Mouse (Mus musculus) hindlimb bud, embryonic 11.5 days (tissue): Measurements from ENCODE around the gene Syngr3.

Experiments
- DNase-seq: peaks from one replicate; pipeline ENCODE4 v3.0.0-alpha.2; 2012; ENCODE audit warnings: low read depth, low spot score; ENCODE audit errors: extremely low spot score

The Syngr3 gene

GRCm38 (mm10) chr17:24646381-24646780, 43.4 kb downstream of the Syngr3 start:
- no peak for DNase-seq

- DNase-seq, result no peak
These were observed 43.8 kb downstream of the Syngr3 start for GRCm38 (mm10) chr17:24645916-24646315.

DNA sequence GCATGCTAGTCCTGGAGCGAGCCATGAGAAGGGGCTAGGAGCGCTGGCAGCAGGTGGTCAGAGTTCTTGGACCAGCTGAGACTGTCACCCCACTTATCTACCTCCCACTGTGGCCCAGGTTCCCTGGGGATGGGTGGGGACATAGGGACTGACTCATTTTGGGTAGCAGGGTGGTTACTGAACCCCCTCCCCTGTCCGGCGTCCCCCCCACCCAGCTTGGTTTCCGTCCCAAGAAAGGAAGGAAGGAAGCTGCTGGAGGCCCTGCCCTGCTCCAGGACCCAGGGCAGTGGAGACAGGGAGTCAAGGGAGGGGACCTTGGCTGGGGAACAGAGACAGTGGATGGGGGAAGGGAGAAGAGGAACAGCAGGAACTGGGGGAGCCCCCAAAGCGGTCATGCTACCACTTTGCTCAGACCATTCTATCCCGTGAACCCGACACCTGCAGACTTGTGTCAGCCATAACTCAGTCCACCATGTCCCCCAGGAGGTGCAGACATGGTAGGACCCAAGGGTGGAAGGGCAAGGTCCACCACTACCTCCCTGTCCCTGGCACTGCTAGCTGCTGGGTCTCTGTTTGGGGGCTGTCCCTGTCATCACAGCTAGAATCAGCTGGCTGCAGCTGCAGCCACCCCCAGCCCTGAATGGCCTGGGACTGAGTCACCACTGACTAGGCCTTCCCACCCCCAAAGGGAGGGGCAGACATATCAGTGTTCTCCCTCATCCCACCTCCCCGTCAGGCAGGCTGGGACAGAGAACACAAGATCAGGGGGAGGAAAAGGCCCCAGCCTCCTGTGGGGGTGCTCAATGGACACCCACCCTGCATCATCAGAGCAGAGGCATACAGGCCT, 44.7 kb downstream of the Syngr3 start:
- DNase-seq, result no peak

DNA sequence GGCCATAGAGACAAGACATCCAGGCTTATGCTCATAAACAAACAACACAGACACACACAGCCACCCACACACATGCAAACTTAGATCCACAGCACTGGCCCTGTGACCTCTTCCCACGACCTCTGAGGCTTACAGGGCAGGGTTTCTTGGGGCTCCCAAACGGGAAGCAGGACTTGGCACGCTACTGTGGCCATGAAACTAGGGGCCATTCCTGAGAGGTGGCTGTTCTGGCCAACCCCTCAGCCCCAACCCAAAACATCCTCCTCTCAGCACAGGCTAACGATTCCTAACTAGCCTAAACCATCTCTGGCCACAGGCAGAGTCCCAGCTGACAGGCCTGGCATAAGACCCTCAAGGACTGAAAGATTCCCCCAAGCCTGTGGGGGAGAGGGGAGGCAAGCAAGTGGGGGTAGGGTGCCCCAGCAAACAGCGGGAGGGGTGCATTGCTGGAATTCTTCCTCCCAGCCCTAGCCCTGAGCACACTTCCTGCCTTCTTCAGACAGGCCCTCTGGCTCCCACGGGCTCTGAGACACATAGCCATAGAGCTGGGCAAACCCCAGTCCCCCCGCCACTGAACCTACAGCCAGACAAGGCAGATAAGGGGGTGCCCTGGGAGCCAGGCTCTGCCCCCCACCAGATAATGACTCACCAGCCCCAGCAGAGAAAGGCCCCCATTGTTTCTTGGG, 45.6 kb downstream of the Syngr3 start:
- DNase-seq, result no peak

DNA sequence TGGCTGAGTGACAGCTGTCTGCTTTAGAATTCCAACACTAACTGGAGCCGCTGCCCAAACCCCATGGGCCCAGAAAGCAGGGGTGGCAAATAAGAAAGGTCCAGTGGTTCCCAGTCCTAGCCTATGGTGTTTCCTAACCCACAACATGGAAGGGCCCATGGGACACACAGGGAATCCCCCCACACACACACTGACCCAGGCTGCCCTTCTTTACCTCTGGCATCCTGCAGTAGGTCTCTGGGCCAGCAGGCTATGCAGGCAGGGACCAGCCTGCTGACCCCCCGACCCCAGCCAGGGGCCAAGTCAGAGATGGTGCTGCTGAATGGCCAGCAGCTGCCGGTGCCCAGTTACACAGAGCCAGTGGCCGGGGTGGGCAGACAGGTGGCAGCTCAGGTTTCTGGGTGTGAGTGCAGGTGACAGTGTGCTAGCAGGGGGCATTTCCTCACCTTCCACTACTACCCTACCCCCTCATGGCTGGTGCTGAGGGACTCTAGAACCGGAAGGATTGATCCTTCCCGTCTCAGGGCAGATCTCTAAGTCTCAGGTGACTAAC, 46.9 kb downstream of the Syngr3 start:
- no peak for DNase-seq

DNA sequence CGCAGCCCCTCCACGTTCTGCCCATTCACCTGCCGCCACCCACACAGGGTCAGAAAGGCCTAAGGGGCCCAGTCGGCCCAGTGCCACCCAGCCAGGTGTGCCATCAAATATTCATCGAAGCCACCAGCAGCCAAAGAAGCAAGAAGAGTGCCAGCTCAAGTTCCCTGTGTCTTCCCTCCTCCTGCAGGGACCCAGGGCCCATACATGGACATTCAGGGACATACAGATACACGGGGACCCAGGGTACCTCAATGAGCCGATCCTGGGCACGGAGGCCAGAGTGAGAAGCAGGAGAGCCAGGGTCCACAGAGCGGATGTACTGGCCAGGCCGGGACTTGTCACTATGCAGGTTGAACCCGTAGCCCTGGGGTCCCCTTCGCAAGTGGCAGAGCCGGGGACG, 47.8 kb downstream of the Syngr3 start:
- no peak for DNase-seq

DNA sequence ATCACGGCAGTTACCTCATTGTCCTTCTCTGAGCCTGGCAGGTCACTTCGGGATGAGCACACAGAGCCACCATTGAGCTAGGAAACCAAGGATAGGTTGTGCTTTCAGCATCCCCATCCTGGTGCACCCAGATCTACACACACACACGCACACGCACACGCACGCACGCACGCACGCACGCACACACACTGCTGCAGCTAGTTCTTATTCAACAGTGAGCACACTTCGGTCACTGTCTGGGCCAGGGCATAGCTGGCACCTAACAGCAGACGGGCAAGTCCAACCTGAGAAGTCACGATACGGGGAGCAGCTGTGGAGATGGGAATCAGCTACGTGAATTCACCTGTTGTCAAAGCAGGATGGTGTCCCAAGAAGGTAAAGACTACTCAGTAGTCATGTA, 49.2 kb downstream of the Syngr3 start:
- DNase-seq, result no peak

DNA sequence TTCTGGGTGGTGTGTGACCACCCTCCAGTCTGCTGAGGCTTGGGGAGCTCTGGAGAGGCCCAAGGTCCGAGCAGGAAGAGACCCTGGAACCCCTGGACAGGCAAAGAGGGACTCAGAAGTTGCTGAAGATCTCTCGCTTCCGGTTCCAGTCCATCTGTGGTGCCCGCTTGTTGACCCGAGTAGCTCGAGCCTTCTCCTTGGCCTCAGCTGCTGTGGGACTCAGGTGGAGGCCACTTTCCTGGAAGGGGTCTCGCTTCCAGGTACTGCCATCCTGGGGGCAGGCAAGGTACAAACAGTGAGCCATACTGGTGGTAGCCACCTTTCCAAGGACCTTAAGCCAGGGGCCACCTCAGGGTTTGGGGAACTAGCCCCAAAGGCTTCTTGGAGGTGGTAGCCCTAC, 49.6 kb downstream of the Syngr3 start:
- no peak for DNase-seq

- DNase-seq, result peak; percentile 61
These were observed 50.2 kb downstream of the Syngr3 start for GRCm38 (mm10) chr17:24639571-24639988.

- DNase-seq, result no peak
These were observed 50.9 kb downstream of the Syngr3 start for GRCm38 (mm10) chr17:24638840-24639239.

DNA sequence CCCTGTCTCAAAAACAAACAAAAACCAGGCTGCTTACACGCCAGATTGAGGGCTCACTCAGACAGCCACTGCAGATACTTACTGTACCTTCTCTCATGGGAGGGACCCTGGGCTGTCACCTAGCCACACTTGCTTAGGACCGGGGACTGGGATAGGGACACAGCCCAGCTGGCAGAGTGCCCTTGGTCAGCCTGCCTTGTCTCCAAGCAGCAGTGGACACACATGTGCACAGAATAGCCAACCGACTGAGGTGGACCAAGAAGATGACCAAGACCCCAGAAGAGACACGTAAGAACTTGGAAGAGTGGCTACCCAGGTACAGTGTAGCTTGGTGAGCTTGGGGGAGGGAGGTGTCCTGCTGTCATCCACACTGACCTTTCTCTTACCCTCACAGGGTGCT, 51.5 kb downstream of the Syngr3 start:
- no peak for DNase-seq

DNA sequence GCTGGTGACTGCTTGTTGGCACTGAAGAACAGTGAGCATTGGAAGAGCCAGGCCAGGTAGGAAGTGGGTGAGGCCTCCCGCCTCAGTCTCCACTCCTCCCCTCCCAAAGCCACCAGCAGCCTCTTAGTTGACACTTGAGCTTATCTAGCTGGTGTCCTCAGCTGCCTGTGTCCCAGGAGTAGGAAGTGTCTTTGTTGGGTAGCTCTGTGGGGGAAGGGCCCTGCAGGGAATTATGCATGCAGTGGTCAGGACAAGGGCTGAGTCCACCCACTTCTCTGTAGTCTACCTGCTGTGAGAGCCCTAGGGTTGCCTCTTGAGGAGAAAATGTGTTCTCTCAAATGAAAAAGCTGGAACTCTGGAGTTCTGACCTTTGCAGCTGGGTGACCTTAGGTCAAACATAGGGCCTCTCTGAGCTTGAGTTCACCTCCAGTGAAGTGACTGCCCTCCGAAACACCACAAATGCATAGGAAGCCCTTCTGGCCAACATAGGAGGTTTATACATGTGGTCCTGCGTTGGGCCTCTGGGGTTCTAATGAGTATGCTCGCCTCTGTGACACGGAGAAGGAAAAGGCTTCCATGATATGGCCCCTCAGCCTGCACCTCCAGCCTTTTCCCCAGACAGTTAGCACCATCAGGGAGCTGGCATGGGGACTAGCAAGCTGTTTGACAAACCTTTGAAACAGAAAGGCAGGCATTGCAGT, 52.8 kb downstream of the Syngr3 start:
- DNase-seq, result no peak

GRCm38 (mm10) chr17:24635694-24636093, 54.1 kb downstream of the Syngr3 start:
- no peak for DNase-seq
